Mouse (Mus musculus) regulatory T cell (primary cell): ENCODE measurements around the gene Rab11fip3.

ENCODE experiments used
- in situ Hi-C: fragments of 300-600 bp; cut with MboI, MseI; formaldehyde crosslinking; loops from one replicate; pipeline ENCODE4 v1.15.1; 2025; ENCODE audit warnings: high pct_unique_total_duplicates

The Rab11fip3 gene

GRCm38 (mm10) chr17:25993489-25993888, 75.9 kb downstream of the Rab11fip3 start:
- in situ Hi-C loops, result loop anchor here (5.0 kb wide), 1 partner anchor 106 kb away; no protein-coding TSS in a partner anchor

GRCm38 (mm10) chr17:25992274-25992673, 77.1 kb downstream of the Rab11fip3 start:
- in situ Hi-C loops, result loop anchor here (5.0 kb wide), 1 partner anchor 105 kb away; no protein-coding TSS in a partner anchor

GRCm38 (mm10) chr17:25990331-25990730, 79.0 kb downstream of the Rab11fip3 start:
- in situ Hi-C loops, result loop anchor here (5.0 kb wide), 1 partner anchor 103 kb away; no protein-coding TSS in a partner anchor

- in situ Hi-C loops, result no loop called here
Observed at GRCm38 (mm10) chr17:25985306-25986294, 83.8 kb downstream of the Rab11fip3 start, which contains the start of gene Capn15. Gene Capn15, minus strand, starts transcription at chr17:25985796.

- in situ Hi-C loops, result no loop called here
Observed at GRCm38 (mm10) chr17:25984556-25985305, 84.6 kb downstream of the Rab11fip3 start.

GRCm38 (mm10) chr17:25984066-25984465, 85.3 kb downstream of the Rab11fip3 start:
- in situ Hi-C loops, result no loop called here

- in situ Hi-C loops, result no loop called here
Observed at GRCm38 (mm10) chr17:25982913-25983312, 86.4 kb downstream of the Rab11fip3 start.

- in situ Hi-C loops, result no loop called here
Observed at GRCm38 (mm10) chr17:25980854-25981253, 88.5 kb downstream of the Rab11fip3 start.

GRCm38 (mm10) chr17:25979829-25980738, 89.3 kb downstream of the Rab11fip3 start:
- in situ Hi-C loops, result no loop called here

GRCm38 (mm10) chr17:25970954-25971707, 98.2 kb downstream of the Rab11fip3 start:
- in situ Hi-C loops, result no loop called here

- in situ Hi-C loops, result no loop called here
Observed at GRCm38 (mm10) chr17:25970448-25970847, 98.9 kb downstream of the Rab11fip3 start.

- in situ Hi-C loops, result no loop called here
Observed at GRCm38 (mm10) chr17:25968176-25968575, 101.2 kb downstream of the Rab11fip3 start.

- in situ Hi-C loops, result no loop called here
Observed at GRCm38 (mm10) chr17:25967652-25968051, 101.7 kb downstream of the Rab11fip3 start.

- in situ Hi-C loops, result no loop called here
Observed at GRCm38 (mm10) chr17:25964271-25964670, 105.1 kb downstream of the Rab11fip3 start.

- in situ Hi-C loops, result no loop called here
Observed at GRCm38 (mm10) chr17:25962413-25962905, 106.9 kb downstream of the Rab11fip3 start.

- in situ Hi-C loops, result no loop called here
Observed at GRCm38 (mm10) chr17:25961566-25961965, 107.8 kb downstream of the Rab11fip3 start.

GRCm38 (mm10) chr17:25959630-25960467, 109.5 kb downstream of the Rab11fip3 start:
- in situ Hi-C loops, result no loop called here

GRCm38 (mm10) chr17:25958771-25959494, 110.4 kb downstream of the Rab11fip3 start:
- in situ Hi-C loops, result no loop called here
